Mouse (Mus musculus) heart, embryonic 16.5 days (tissue): ENCODE results near the gene Atl1. TPM values are rescaled to one million over a fixed set of nuclear protein-coding genes. Genes with fewer than 3 reads are reported as not detected.
A peak's percentile ranks its signal among the peaks of the same experiment; 100 is the strongest.

Experiments used
- ATAC-seq: fragments of 200-750 bp; cut with Nextera tagmentation; replicated peaks from 2 replicates; pipeline ENCODE4 v1.8.0; 2017; ENCODE audit warnings: moderate number of reproducible peaks; ENCODE audit not compliant: insufficient read depth, low FRiP score; ENCODE audit errors: extremely low read depth
- H3K27ac ChIP-seq: fragments of 300-500 bp; sonication (generic); 2 replicates; pipeline ENCODE4 v1.5.1; 2014; ENCODE audit warnings: mild to moderate bottlenecking, low read length, control low read depth, moderate library complexity
- H3K27me3 ChIP-seq: fragments of 300-500 bp; sonication (generic); 2 replicates; pipeline ENCODE4 v1.6.1; 2014; ENCODE audit warnings: low read length, mixed read lengths; ENCODE audit not compliant: control insufficient read depth, insufficient read depth
- H3K36me3 ChIP-seq: fragments of 300-500 bp; sonication (generic); 2 replicates; pipeline ENCODE4 v1.6.1; 2014; ENCODE audit not compliant: control insufficient read depth, insufficient read depth
- H3K4me1 ChIP-seq: fragments of 300-500 bp; sonication (generic); 2 replicates; pipeline ENCODE4 v1.6.1; 2014; ENCODE audit warnings: low read length, mixed read lengths; ENCODE audit not compliant: control insufficient read depth, insufficient read depth
- H3K4me2 ChIP-seq: fragments of 300-500 bp; sonication (generic); 2 replicates; pipeline ENCODE4 v1.6.1; 2014; ENCODE audit warnings: low read depth, mild to moderate bottlenecking, control low read depth, low read length
- H3K4me3 ChIP-seq: fragments of 300-500 bp; sonication (generic); 2 replicates; pipeline ENCODE4 v1.5.1; 2014; ENCODE audit warnings: mild to moderate bottlenecking, control low read depth, low read length
- H3K9ac ChIP-seq: fragments of 300-500 bp; sonication (generic); 2 replicates; pipeline ENCODE4 v1.6.1; 2014; ENCODE audit warnings: low read length, control low read depth
- H3K9me3 ChIP-seq: fragments of 300-500 bp; sonication (generic); replicated peaks from 2 replicates; pipeline ENCODE4 v1.6.1; 2016; ENCODE audit warnings: low read length; ENCODE audit not compliant: control insufficient read depth
- WGBS: fragments of 180-500 bp; shearing (Covaris S2); extraction: QIAGEN DNeasy Blood & Tissue Kit; methylation state at CpG from one replicate; pipeline ENCODE4 v1.1.7; 2014; 5-methylcytosine and 5-hydroxymethylcytosine counted together
- polyA plus RNA-seq: library from polyadenylated mRNA; unstranded; fragments of >200 nt; fragmentation: Nextera tagmentation; extraction: Ambion mirVana; gene quantifications from 2 replicates; pipeline ENCODE4 v1.2.1, GENCODE M21; 2015

The Atl1 gene
- polyA plus RNA-seq, 1 experiment from 2014 or later = 6.1 TPM

DNA sequence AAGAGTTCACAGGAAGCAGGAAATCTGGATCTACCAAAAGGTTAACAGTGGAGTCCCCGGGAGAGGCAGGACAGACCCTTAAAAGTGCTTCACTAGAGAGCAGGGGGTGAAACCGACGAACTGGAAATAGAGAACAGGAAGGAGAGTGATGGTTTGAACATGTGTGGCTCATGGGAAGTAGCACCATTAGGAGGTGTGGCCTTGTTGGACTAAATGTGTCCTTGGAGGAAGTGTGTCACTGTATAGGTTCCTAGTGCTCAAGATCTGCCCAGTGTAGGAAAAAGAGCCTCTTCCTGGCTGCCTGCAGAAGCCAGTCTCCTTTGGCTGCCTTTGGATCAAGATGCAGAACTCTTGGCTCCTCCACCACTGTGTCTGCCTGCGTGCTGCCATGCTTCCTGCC, 112.7 kb downstream of the Atl1 start:
- Histone ChIP-seq H3K4me3 (no peak overlapping the region), H3K27me3 (no peaks in the 10 kb centered on the region), H3K36me3 (no peaks in the 10 kb centered on the region), H3K4me2 (no peak overlapping the region), H3K4me1 (no peaks in the 10 kb centered on the region), H3K9me3 (no peaks in the 10 kb centered on the region), H3K9ac (no peak overlapping the region), H3K27ac (no peak overlapping the region)
- WGBS = 68% methylated on average over 4 of the region's 4 CpGs
- no peak for ATAC-seq

DNA sequence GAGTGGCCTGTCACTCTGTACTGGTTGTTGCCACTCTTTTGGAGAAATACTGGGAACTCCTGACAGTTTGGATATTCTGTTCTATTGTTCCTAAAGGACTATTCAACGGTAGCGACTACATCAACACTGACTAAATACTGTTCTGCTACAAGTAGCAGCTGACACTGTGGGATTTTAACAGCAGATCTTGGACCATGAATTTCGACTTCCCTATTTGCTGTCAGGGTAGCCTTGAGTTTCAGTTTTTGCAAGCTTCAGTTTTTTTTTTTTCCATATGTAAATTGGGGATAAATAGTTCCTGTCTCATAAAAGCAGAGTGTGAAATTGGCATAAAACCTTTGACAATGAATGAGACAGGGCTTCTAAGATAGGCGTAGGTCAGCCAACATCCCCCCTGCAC, 117.9 kb downstream of the Atl1 start:
- 89% methylated on average over 4 of the region's 4 CpGs for WGBS
- no peak overlapping the region for H3K4me2 ChIP-seq
- H3K4me1 ChIP-seq = 0 out of 2 replicates have a peak, but pooled peaks cover 1% of the 10 kb centered on the region
- H3K4me3 ChIP-seq = no peak overlapping the region
- H3K9ac ChIP-seq = no peak overlapping the region
- no peaks in the 10 kb centered on the region for H3K27me3 ChIP-seq
- peaks cover 22% of the 10 kb centered on the region for H3K36me3 ChIP-seq
- H3K9me3 ChIP-seq = peaks cover 4% of the 10 kb centered on the region
- ATAC-seq = no peak
- H3K27ac ChIP-seq = no peak overlapping the region

DNA sequence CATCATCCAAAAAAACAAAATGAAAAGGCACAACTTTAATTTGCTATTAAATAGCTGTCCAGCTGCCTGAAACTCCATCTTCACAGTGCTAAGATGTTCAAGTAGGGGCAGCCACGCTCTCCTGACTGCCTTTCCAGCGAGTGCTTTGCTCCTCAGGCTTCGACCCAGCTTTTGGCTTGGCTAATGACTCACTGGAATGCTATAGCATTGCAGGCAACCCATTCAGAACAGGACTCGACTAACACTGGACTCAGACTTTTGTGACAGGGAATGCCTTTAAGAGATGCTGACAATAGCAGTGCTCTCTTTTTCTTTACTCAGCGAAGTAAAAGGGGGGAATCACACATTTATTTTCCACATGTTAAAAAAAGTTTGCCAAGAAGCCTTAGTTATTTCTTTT, 119.3 kb downstream of the Atl1 start:
- no peak overlapping the region for H3K9ac ChIP-seq
- H3K27me3 ChIP-seq = no peaks in the 10 kb centered on the region
- H3K36me3 ChIP-seq = peaks cover 22% of the 10 kb centered on the region
- H3K9me3 ChIP-seq = peaks cover 4% of the 10 kb centered on the region
- peaks cover 9% of the 10 kb centered on the region; the same call in 1 of the 2 replicates for H3K4me1 ChIP-seq
- no peak for ATAC-seq
- no peak overlapping the region for H3K27ac ChIP-seq
- no peak overlapping the region for H3K4me2 ChIP-seq
- no peak overlapping the region for H3K4me3 ChIP-seq
- WGBS = 74% methylated on average over 5 of the region's 5 CpGs

DNA sequence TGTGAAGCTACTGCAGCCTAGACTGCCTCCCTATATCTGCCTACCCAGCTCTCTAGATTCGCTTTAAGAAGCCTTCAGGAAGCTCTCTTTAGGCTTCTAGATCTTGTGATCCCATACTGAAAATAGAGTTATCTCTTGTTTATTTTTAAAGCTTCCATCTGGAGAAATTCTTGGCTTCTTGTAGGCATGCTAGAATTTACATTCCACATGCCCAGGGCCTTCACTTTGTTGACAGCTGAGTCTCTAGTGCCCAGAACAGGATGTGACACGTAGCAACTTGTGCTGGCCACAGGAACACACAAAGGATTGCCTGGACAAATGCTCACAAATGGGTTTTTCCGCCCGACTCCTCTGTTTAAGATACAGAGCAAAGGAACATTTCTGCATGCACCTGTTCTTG, 123.5 kb downstream of the Atl1 start:
- peak; percentile 55; the same call in 1 of the 2 replicates for ATAC-seq
- Histone ChIP-seq H3K27me3 (no peaks in the 10 kb centered on the region), H3K9me3 (peaks cover 2% of the 10 kb centered on the region), H3K27ac (peak overlapping the region; percentile 74), H3K36me3 (peaks cover 31% of the 10 kb centered on the region), H3K4me2 (peak overlapping the region; percentile 14; the same call in 1 of the 2 replicates), H3K4me1 (peaks cover 9% of the 10 kb centered on the region; the same call in 1 of the 2 replicates), H3K9ac (no peak overlapping the region), H3K4me3 (no peak overlapping the region)
- WGBS = 31% methylated on average over 4 of the region's 4 CpGs

Other genes with a start within 250 kb of the Atl1 start
- 7.1 and 7.6 TPM in 2 replicates for gene Sos2, start 210.8 kb upstream of the Atl1 start, polyA plus RNA-seq
- 18.4 and 18.5 TPM in 2 replicates for gene L2hgdh, start 167.7 kb upstream of the Atl1 start, polyA plus RNA-seq
- 35.4 and 39.2 TPM in 2 replicates for gene Atp5s, start 167.7 kb upstream of the Atl1 start, polyA plus RNA-seq
- gene Cdkl1, start 101.3 kb upstream of the Atl1 start, polyA plus RNA-seq = 5.2 and 7.0 TPM in 2 replicates
- gene Map4k5, start 586 bp downstream of the Atl1 start, polyA plus RNA-seq = 25.2 and 27.5 TPM in 2 replicates
- gene Sav1, start 94.4 kb downstream of the Atl1 start, polyA plus RNA-seq = 1.8 and 4.4 TPM in 2 replicates
- 7.9 and 9.8 TPM in 2 replicates for gene Nin, start 221.1 kb downstream of the Atl1 start, polyA plus RNA-seq